ENCODE assay signal across 13 mouse cellular contexts in genomic region chr4:13093234-13093899, GRCm38 (mm10).
DNase-seq lines count a peak whose midpoint lies in the region; ATAC-seq and TF ChIP-seq lines count a peak whose summit lies in the region.
"Had no signal": no experiment of that assay in that cellular context is flagged by ENCODE, and none has a peak within 500 bp of the region (broad histone marks: within the 10 kb centered on the region; RNA-seq: fewer than 3 reads in every experiment).

No protein-coding gene starts in this region.

- ATAC-seq in heart, postnatal 0 days (ENCODE audit: insufficient read depth, low read depth): no peak
- peak; percentile 64; the same call in 1 of the 2 replicates for ATAC-seq in embryonic facial prominence, embryonic 13.5 days (ENCODE audit: insufficient number of reproducible peaks, insufficient read depth, low FRiP score, low TSS enrichment, low read depth)
- ATAC-seq in limb, embryonic 15.5 days (ENCODE audit: insufficient number of reproducible peaks, low FRiP score, low TSS enrichment, low read depth): no peak

- no peaks in the 10 kb centered on the region; the same call in 1 of the 2 replicates for H3K4me1 ChIP-seq in heart, postnatal 0 days (ENCODE audit: control insufficient read depth, insufficient read depth)
- peaks cover 16% of the 10 kb centered on the region for H3K4me1 ChIP-seq in embryonic facial prominence, embryonic 13.5 days
- H3K4me1 ChIP-seq in limb, embryonic 15.5 days: 0 out of 2 replicates have a peak, but pooled peaks cover 6% of the 10 kb centered on the region
- H3K4me1 ChIP-seq: liver, embryonic 13.5 days had no signal

- no peak overlapping the region for H3K27ac ChIP-seq in heart, postnatal 0 days (ENCODE audit: low read depth)
- peak overlapping the region; percentile 29; the same call in 1 of the 2 replicates for H3K27ac ChIP-seq in embryonic facial prominence, embryonic 13.5 days
- peak overlapping the region; percentile 54 for H3K27ac ChIP-seq in limb, embryonic 15.5 days
- H3K27ac ChIP-seq: liver, embryonic 13.5 days had no signal

- 28% methylated on average over 8 of the region's 8 CpGs for WGBS in heart, postnatal 0 days
- WGBS in embryonic facial prominence, embryonic 13.5 days: 13% methylated on average over 8 of the region's 8 CpGs
- 28% methylated on average over 8 of the region's 8 CpGs for WGBS in limb, embryonic 15.5 days

- no peak overlapping the region for H3K4me2 ChIP-seq in heart, postnatal 0 days (ENCODE audit: low read depth, low read length)
- H3K4me2 ChIP-seq in embryonic facial prominence, embryonic 13.5 days: peak overlapping the region; percentile 40
- H3K4me2 ChIP-seq in limb, embryonic 15.5 days: no peak overlapping the region
- H3K4me2 ChIP-seq: liver, embryonic 13.5 days had no signal

- H3K4me3 ChIP-seq in heart, postnatal 0 days (ENCODE audit: low read depth, low read length): no peak overlapping the region
- no peak overlapping the region for H3K4me3 ChIP-seq in embryonic facial prominence, embryonic 13.5 days
- no peak overlapping the region for H3K4me3 ChIP-seq in limb, embryonic 15.5 days
- H3K4me3 ChIP-seq: liver, embryonic 13.5 days had no signal

- DNase-seq in heart, postnatal 0 days (ENCODE audit: low spot score): peak; percentile 14
- DNase-seq in heart, adult 11 months: no peak
- DNase-seq in R1 (ENCODE audit: low read depth, low spot score): peak; percentile 48
- DNase-seq in cerebellum, postnatal 4 days (ENCODE audit: low spot score in 2 of 2): no peak
- no peak for DNase-seq in adrenal gland, adult 18-20 months (ENCODE audit: low spot score in 2 of 2)
- DNase-seq in lung, postnatal 4 days: no peak
- DNase-seq: adrenal gland, postnatal 36 days; cerebellum, adult 9-11 months; kidney, postnatal 36 days; liver, embryonic 13.5 days; right cerebral cortex, postnatal 25 days had no signal

- no peak for TF ChIP-seq EP300 in heart, postnatal 0 days (IDR thresholded peaks at IDR 0.05; ENCODE audit: low read depth)

- H3K36me3 ChIP-seq in heart, postnatal 0 days (replicated peaks; ENCODE audit: control insufficient read depth, insufficient read depth, low read length): no peaks in the 10 kb centered on the region
- H3K36me3 ChIP-seq in embryonic facial prominence, embryonic 13.5 days: no peaks in the 10 kb centered on the region
- H3K36me3 ChIP-seq in limb, embryonic 15.5 days: no peaks in the 10 kb centered on the region
- H3K36me3 ChIP-seq: liver, embryonic 13.5 days had no signal

- no peak for TF ChIP-seq CTCF in heart, postnatal 0 days (IDR thresholded peaks at IDR 0.05; ENCODE audit: low read depth)

- no peaks in the 10 kb centered on the region for H3K27me3 ChIP-seq in heart, postnatal 0 days (ENCODE audit: control insufficient read depth, insufficient read depth, low read length)
- H3K27me3 ChIP-seq in embryonic facial prominence, embryonic 13.5 days: no peaks in the 10 kb centered on the region
- H3K27me3 ChIP-seq in limb, embryonic 15.5 days: no peaks in the 10 kb centered on the region
- H3K27me3 ChIP-seq: liver, embryonic 13.5 days had no signal

- H3K9me3 ChIP-seq in heart, postnatal 0 days (replicated peaks; ENCODE audit: control insufficient read depth, low read length): no peaks in the 10 kb centered on the region
- no peaks in the 10 kb centered on the region for H3K9me3 ChIP-seq in embryonic facial prominence, embryonic 13.5 days
- no peaks in the 10 kb centered on the region for H3K9me3 ChIP-seq in limb, embryonic 15.5 days
- H3K9me3 ChIP-seq: liver, embryonic 13.5 days had no signal

- no peak overlapping the region for H3K9ac ChIP-seq in heart, postnatal 0 days (replicated peaks; ENCODE audit: low read depth, low read length)
- no peak overlapping the region for H3K9ac ChIP-seq in embryonic facial prominence, embryonic 13.5 days
- no peak overlapping the region for H3K9ac ChIP-seq in limb, embryonic 15.5 days
- H3K9ac ChIP-seq: liver, embryonic 13.5 days had no signal

Comparison
In these comparisons a context has a peak if more than half of its experiments do, and no peak if none do; other contexts are left out.
1. DNase-seq: peak in heart, postnatal 0 days (single experiment) and R1 (single experiment); none in heart, adult 11 months (single experiment), cerebellum, postnatal 4 days (0 of 2), adrenal gland, adult 18-20 months (0 of 2) and lung, postnatal 4 days (0 of 2).